17 mouse cellular contexts compared by ENCODE assay signal in the genomic region with DNA sequence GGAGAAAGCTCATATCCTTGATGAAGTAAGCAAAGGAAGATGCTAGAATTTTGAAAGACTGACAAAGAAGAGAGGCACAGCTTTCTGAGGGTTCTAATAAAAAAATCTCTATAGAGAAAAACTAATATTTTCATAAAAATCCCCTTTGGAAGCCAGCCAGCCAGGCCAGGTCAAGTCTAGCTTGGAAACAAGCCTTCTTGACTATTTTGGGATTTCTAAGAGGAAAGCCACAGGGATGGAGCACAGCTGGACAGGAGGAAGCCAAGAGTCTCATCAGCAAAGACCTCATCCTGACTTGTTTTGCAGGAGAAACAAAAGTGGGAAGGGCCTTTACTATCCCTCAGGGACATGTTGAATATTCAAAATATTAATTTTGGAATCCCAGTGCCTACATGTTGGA.
DNase-seq lines count a peak whose midpoint lies in the region; ATAC-seq and TF ChIP-seq lines count a peak whose summit lies in the region.
"Had no signal": no experiment of that assay in that cellular context is flagged by ENCODE, and none has a peak within 500 bp of the region (broad histone marks: within the 10 kb centered on the region; RNA-seq: fewer than 3 reads in every experiment).

No protein-coding gene starts in this region.

- H3K4me3 ChIP-seq in kidney, adult 2 months (ENCODE audit: insufficient read depth, low read depth, low read length), result no peak overlapping the region
- no peak overlapping the region for H3K4me3 ChIP-seq in kidney, embryonic 15.5 days (replicated peaks)
- H3K4me3 ChIP-seq: erythroblast, embryonic 14.5 days; hindbrain, embryonic 15.5 days; midbrain, embryonic 13.5 days; neural tube, embryonic 13.5 days had no signal

- no peaks in the 10 kb centered on the region for H3K36me3 ChIP-seq in kidney, adult 2 months (ENCODE audit: control insufficient read depth, insufficient read depth, low read length)
- no peaks in the 10 kb centered on the region for H3K36me3 ChIP-seq in kidney, embryonic 15.5 days
- H3K36me3 ChIP-seq: hindbrain, embryonic 15.5 days; midbrain, embryonic 13.5 days; neural tube, embryonic 13.5 days had no signal

- TF ChIP-seq POLR2A in kidney, adult 2 months (IDR thresholded peaks at IDR 0.05; ENCODE audit: low read depth, low read length), result no peak

- peak; percentile 50 for DNase-seq in kidney, adult 2 months
- DNase-seq in gastrocnemius, postnatal 10 days, result peak; percentile 68
- peak; percentile 29 to 34 for DNase-seq in heart, postnatal 36 days
- DNase-seq in lung, postnatal 14 days, result peak; percentile 40
- no peak for DNase-seq in layer of hippocampus, postnatal 10 days (ENCODE audit: low spot score in 2 of 2)
- no peak for DNase-seq in c-Kit-positive CD71-positive TER-119-positive erythroid progenitor cells, embryonic 14.5 days (ENCODE audit: low spot score)
- DNase-seq: adrenal gland, postnatal 25 days; layer of hippocampus, adult 9-11 months; left cerebral cortex, postnatal 4 days; liver, postnatal 0 days; retina, postnatal 1 day had no signal

- intact Hi-C loops in heart, postnatal 36 days (cut with DNase I), result no loop called here

- H3K27me3 ChIP-seq in kidney, adult 2 months (replicated peaks; ENCODE audit: control insufficient read depth, insufficient read depth, low read length), result no peaks in the 10 kb centered on the region
- no peaks in the 10 kb centered on the region for H3K27me3 ChIP-seq in kidney, embryonic 15.5 days
- H3K27me3 ChIP-seq: CH12.LX; hindbrain, embryonic 15.5 days; midbrain, embryonic 13.5 days; neural tube, embryonic 13.5 days had no signal

- ATAC-seq in kidney, embryonic 15.5 days (replicated peaks; ENCODE audit: low FRiP score), result no peak
- ATAC-seq: liver, postnatal 0 days; midbrain, embryonic 13.5 days had no signal

- no peak overlapping the region for H3K4me2 ChIP-seq in kidney, embryonic 15.5 days
- H3K4me2 ChIP-seq: hindbrain, embryonic 15.5 days; midbrain, embryonic 13.5 days; neural tube, embryonic 13.5 days had no signal

- H3K9ac ChIP-seq in kidney, embryonic 15.5 days, result no peak overlapping the region
- H3K9ac ChIP-seq: hindbrain, embryonic 15.5 days; liver, postnatal 0 days; midbrain, embryonic 13.5 days; neural tube, embryonic 13.5 days had no signal

- no peaks in the 10 kb centered on the region for H3K4me1 ChIP-seq in kidney, adult 2 months (ENCODE audit: control insufficient read depth, insufficient read depth, low read length)
- no peaks in the 10 kb centered on the region for H3K4me1 ChIP-seq in kidney, embryonic 15.5 days
- H3K4me1 ChIP-seq: hindbrain, embryonic 15.5 days; midbrain, embryonic 13.5 days; neural tube, embryonic 13.5 days had no signal

- TF ChIP-seq CTCF in kidney, adult 2 months (conservative IDR thresholded peaks at IDR 0.05; ENCODE audit: insufficient read depth, insufficient read length, low read depth, low read length), result no peak

- 0 out of 2 replicates have a peak, but pooled peaks cover 4% of the 10 kb centered on the region for H3K9me3 ChIP-seq in kidney, embryonic 15.5 days (replicated peaks)
- H3K9me3 ChIP-seq: midbrain, embryonic 13.5 days had no signal

- H3K27ac ChIP-seq in kidney, adult 2 months (ENCODE audit: insufficient read depth, low read depth, low read length), result no peak overlapping the region
- no peak overlapping the region for H3K27ac ChIP-seq in kidney, embryonic 15.5 days
- H3K27ac ChIP-seq: hindbrain, embryonic 15.5 days; midbrain, embryonic 13.5 days; neural tube, embryonic 13.5 days had no signal

Comparison
In these comparisons a context has a peak if more than half of its experiments do, and no peak if none do; other contexts are left out.
1. DNase-seq: peak in kidney, adult 2 months (single experiment), gastrocnemius, postnatal 10 days (single experiment), heart, postnatal 36 days (2 of 2) and lung, postnatal 14 days (single experiment); none in layer of hippocampus, postnatal 10 days (0 of 2) and c-Kit-positive CD71-positive TER-119-positive erythroid progenitor cells, embryonic 14.5 days (single experiment).